Mouse (Mus musculus) CH12.LX (cell line): ENCODE results near the gene Nup188. TPM values are rescaled to one million over a fixed set of nuclear protein-coding genes. Genes with fewer than 3 reads are reported as not detected.

Experiments
- DNase-seq: peaks from one replicate; pipeline ENCODE4 v3.0.0-alpha.2; 2013; ENCODE audit errors: extremely low read depth
- H3K27ac ChIP-seq: 2 replicates; pipeline ENCODE4 v1.5.1; 2012; ENCODE audit warnings: low read depth, mild to moderate bottlenecking, control low read depth, moderate library complexity; ENCODE audit not compliant: insufficient read depth
- H3K27me3 ChIP-seq: replicated peaks from 2 replicates; pipeline ENCODE3; 2012; ENCODE audit warnings: inconsistent platforms
- H3K36me3 ChIP-seq, 2 experiments: replicated peaks in 1 of 2; 2 replicates each; pipeline versions ENCODE3 to v1.6.1; 2012; ENCODE audit warnings: inconsistent platforms in 1 of 2, low read length in 1 of 2, mild to moderate bottlenecking in 1 of 2, mixed read lengths in 1 of 2, moderate library complexity in 1 of 2; ENCODE audit not compliant: control insufficient read depth in 1 of 2, insufficient read depth in 1 of 2
- H3K4me1 ChIP-seq, 2 experiments: 2 replicates each; pipeline ENCODE4 v1.6.1; 2012; ENCODE audit warnings: inconsistent platforms in 1 of 2, moderate library complexity in 1 of 2; ENCODE audit not compliant: insufficient read depth in 2 of 2, control insufficient read depth in 1 of 2
- H3K4me2 ChIP-seq: 2 replicates; pipeline ENCODE4 v1.6.1; 2012; ENCODE audit warnings: low read depth, mild to moderate bottlenecking, control low read depth; ENCODE audit not compliant: poor library complexity, insufficient read depth, severe bottlenecking
- H3K4me3 ChIP-seq, 3 experiments: fragments of 150-350 bp in 1 of 3; sonication (generic) in 1 of 3; replicated peaks in 1 of 3; 2 replicates each; pipeline versions ENCODE3 to v1.5.1; 2011 to 2012; ENCODE audit warnings: low read depth in 2 of 3, low read length in 2 of 3, mild to moderate bottlenecking in 2 of 3, moderate library complexity in 2 of 3, control low read depth in 1 of 3, improper control_type of control experiment in 1 of 3, inconsistent platforms in 1 of 3, mixed read lengths in 1 of 3; ENCODE audit not compliant: poor library complexity in 1 of 3
- H3K79me2 ChIP-seq: replicated peaks from 2 replicates; pipeline ENCODE4 v1.6.1; 2012; ENCODE audit warnings: mild to moderate bottlenecking, moderate library complexity; ENCODE audit not compliant: control insufficient read depth, poor library complexity, insufficient read depth, severe bottlenecking; ENCODE audit errors: extremely low read depth
- H3K9ac ChIP-seq: 2 replicates; pipeline ENCODE4 v1.6.1; 2012; ENCODE audit warnings: low read depth, mild to moderate bottlenecking, control low read depth, moderate library complexity; ENCODE audit not compliant: insufficient read depth
- H3K9me3 ChIP-seq: replicated peaks from 2 replicates; pipeline ENCODE3; 2012; ENCODE audit warnings: low read length, inconsistent platforms, mixed read lengths
- BHLHE40 ChIP-seq: IDR thresholded peaks from 2 replicates; pipeline ENCODE4 v1.6.1; 2011; ENCODE audit warnings: mild to moderate bottlenecking, low read depth, low read length, improper control_type of control experiment
- CHD2 ChIP-seq: IDR thresholded peaks from 2 replicates; pipeline ENCODE4 v1.6.1; 2011; ENCODE audit warnings: low read length, improper control_type of control experiment
- CTCF ChIP-seq, 2 experiments: IDR thresholded peaks in 1 of 2; conservative IDR thresholded peaks in 1 of 2; 2 replicates each; pipeline ENCODE4 v1.5.1; 2011 to 2012; ENCODE audit warnings: low read depth in 2 of 2, low read length in 2 of 2, improper control_type of control experiment in 1 of 2, inconsistent platforms in 1 of 2, mild to moderate bottlenecking in 1 of 2, moderate library complexity in 1 of 2
- ELF1 ChIP-seq: IDR thresholded peaks from 2 replicates; pipeline ENCODE4 v1.6.1; 2014; ENCODE audit warnings: low read depth, mild to moderate bottlenecking, inconsistent platforms, low read length, improper control_type of control experiment
- ETS1 ChIP-seq: conservative IDR thresholded peaks from 2 replicates; pipeline ENCODE4 v1.6.1; 2012; ENCODE audit warnings: low read depth, mild to moderate bottlenecking, inconsistent platforms, low read length, improper control_type of control experiment, moderate library complexity
- IRF4 ChIP-seq: IDR thresholded peaks from 2 replicates; pipeline ENCODE4 v1.6.1; 2014; ENCODE audit warnings: low read depth, mild to moderate bottlenecking, inconsistent platforms, low read length, improper control_type of control experiment
- JUN ChIP-seq: IDR thresholded peaks from 2 replicates; pipeline ENCODE4 v1.6.1; 2011; ENCODE audit warnings: low read depth, mild to moderate bottlenecking, low read length, improper control_type of control experiment, moderate library complexity; ENCODE audit not compliant: insufficient read depth
- JUND ChIP-seq: conservative IDR thresholded peaks from 2 replicates; pipeline ENCODE4 v1.6.1; 2011; ENCODE audit warnings: low read depth, low read length, improper control_type of control experiment
- MAFK ChIP-seq: IDR thresholded peaks from 2 replicates; pipeline ENCODE4 v1.6.1; 2011; ENCODE audit warnings: low read length, improper control_type of control experiment; ENCODE audit not compliant: insufficient replicate concordance
- MXI1 ChIP-seq: IDR thresholded peaks from 2 replicates; pipeline ENCODE4 v1.6.1; 2011; ENCODE audit warnings: mild to moderate bottlenecking, low read depth, low read length, improper control_type of control experiment
- MYC ChIP-seq: IDR thresholded peaks from 2 replicates; pipeline ENCODE4 v1.6.1; 2011; ENCODE audit warnings: low read depth, mild to moderate bottlenecking, improper control_type of control experiment, low read length
- NELFE ChIP-seq: IDR thresholded peaks from 2 replicates; pipeline ENCODE4 v1.6.1; 2011; ENCODE audit warnings: low read depth, low read length, improper control_type of control experiment
- NRF1 ChIP-seq: IDR thresholded peaks from 2 replicates; pipeline ENCODE4 v1.6.1; 2014; ENCODE audit warnings: low read depth, mild to moderate bottlenecking, inconsistent platforms, low read length, improper control_type of control experiment, moderate library complexity
- PAX5 ChIP-seq: IDR thresholded peaks from 2 replicates; pipeline ENCODE4 v1.6.1; 2012; ENCODE audit warnings: low read length, inconsistent platforms, mixed read lengths
- SMC3 ChIP-seq: IDR thresholded peaks from 2 replicates; pipeline ENCODE4 v1.6.1; 2011; ENCODE audit warnings: low read depth, low read length, improper control_type of control experiment
- TBP ChIP-seq: conservative IDR thresholded peaks from 2 replicates; pipeline ENCODE4 v1.6.1; 2011; ENCODE audit warnings: low read depth, low read length, improper control_type of control experiment
- TCF12 ChIP-seq: IDR thresholded peaks from 2 replicates; pipeline ENCODE4 v1.6.1; 2014; ENCODE audit warnings: low read depth, mild to moderate bottlenecking, inconsistent platforms, low read length, improper control_type of control experiment
- UBTF ChIP-seq: IDR thresholded peaks from 2 replicates; pipeline ENCODE4 v1.6.1; 2012; ENCODE audit warnings: low read depth, mild to moderate bottlenecking, inconsistent platforms, low read length, improper control_type of control experiment, moderate library complexity
- ZC3H11A ChIP-seq: IDR thresholded peaks from 2 replicates; pipeline ENCODE4 v1.6.1; 2012; ENCODE audit warnings: low read depth, mild to moderate bottlenecking, inconsistent platforms, low read length, improper control_type of control experiment
- ZKSCAN1 ChIP-seq: IDR thresholded peaks from 2 replicates; pipeline ENCODE4 v1.6.1; 2012; ENCODE audit warnings: low read depth, inconsistent platforms, low read length, improper control_type of control experiment, borderline replicate concordance
- dilution Hi-C: fragments of 300-500 bp; cut with MboI; formaldehyde crosslinking; loops from 2 replicates; pipeline ENCODE4 v1.14.3; 2020; ENCODE audit warnings: low sequenced_read_pairs; ENCODE audit not compliant: extremely low pct_unique_long_range_greater_than_20kb, extremely low pct_ligation_motif_present
- in situ Hi-C: fragments of 300-500 bp; cut with MboI; formaldehyde crosslinking; loops from 3 replicates; pipeline ENCODE4 v1.14.3; 2019; ENCODE audit warnings: low sequenced_read_pairs, low pct_ligation_motif_present, low pct_unique_long_range_greater_than_20kb, mixed read lengths
- polyA plus RNA-seq: library from polyadenylated mRNA; unstranded; fragments of >175 nt; gene quantifications from 2 replicates; pipeline ENCODE4 v1.2.1, GENCODE M21; 2012; ENCODE audit warnings: low read depth; ENCODE audit not compliant: insufficient read length
- total RNA-seq, 2 experiments: library from RNA; depleted of rRNA; stranded (reverse); fragments of 300-350 nt in 1 of 2; fragments of >200 nt in 1 of 2; gene quantifications; 2 replicates each; pipeline ENCODE4 v1.2.3; 2012 to 2014

Gene Nup188
- total and polyA plus RNA-seq, 3 experiments = 19.7 to 58.8 (median 47.6) TPM

GRCm38 (mm10) chr2:30237199-30237880 is 48.9 kb upstream of the Nup188 start, which contains the start of gene Lrrc8a (continued):
- TF ChIP-seq MAFK (no peak), ETS1 (peak; percentile 48), IRF4 (peak; percentile 70), TCF12 (peak; percentile 62), MXI1 (peak; percentile 93), NRF1 (peak; percentile 79), CHD2 (peak; percentile 40; the same call in 1 of the 2 replicates), JUND (peak; percentile 35; the same call in 1 of the 2 replicates), TBP (no peak; the same call in 1 of the 2 replicates), MYC (peak; percentile 96), NELFE (peak; percentile 72), JUN (peak; percentile 51; the same call in 1 of the 2 replicates), ELF1 (peak; percentile 98), ZC3H11A (no peak), PAX5 (no peak), SMC3 (peak; percentile 44), BHLHE40 (peak; percentile 92), CTCF (conservative IDR thresholded peaks at IDR 0.05 in 1 of 2, IDR thresholded peaks at IDR 0.05 in 1 of 2; ENCODE audit: low read depth in 2 of 2, low read length in 2 of 2) (peak in 1 of 2 experiments; percentile 59; a peak in 2 of 4 replicates)
- TF ChIP-seq, all 38 proteins: peak for 27

DNA sequence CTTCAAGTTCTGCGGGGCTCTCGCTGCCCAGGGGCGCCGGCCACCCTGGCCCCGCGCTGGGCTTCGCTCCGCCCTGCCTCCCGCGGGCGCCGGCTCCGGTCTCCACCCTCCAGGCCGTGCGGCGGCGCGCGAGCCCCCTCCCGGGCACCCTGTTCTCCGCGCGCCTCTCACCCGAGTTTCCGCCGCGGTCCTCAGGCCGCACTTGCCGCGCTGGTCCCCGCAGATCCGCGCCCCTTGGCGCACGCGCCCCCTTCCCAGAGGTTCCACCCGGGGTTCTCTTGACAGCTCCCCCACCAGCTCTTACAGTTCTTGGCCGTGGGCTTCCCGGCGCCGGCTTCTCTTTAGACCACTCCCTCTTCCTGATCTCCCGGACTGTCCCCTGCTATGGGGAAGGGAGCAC is 48.3 kb upstream of the Nup188 start:
- dilution Hi-C loops = no loop called here
- Histone ChIP-seq H3K79me2 (no peaks in the 10 kb centered on the region), H3K27me3 (no peaks in the 10 kb centered on the region), H3K36me3 (peaks cover 9 to 32% of the 10 kb centered on the region in 2 experiments), H3K9me3 (no peaks in the 10 kb centered on the region), H3K4me1 (peaks cover 8 to 34% of the 10 kb centered on the region in 2 experiments; a peak in 3 of 4 replicates), H3K4me3 (peak overlapping the region; percentile 53 to 84 (median 80)), H3K4me2 (peak overlapping the region; percentile 69), H3K27ac (peak overlapping the region; percentile 35), H3K9ac (peak overlapping the region; percentile 78)
- peak; percentile 70; the same call in 1 of the 2 replicates for TF ChIP-seq UBTF
- no peak for TF ChIP-seq ZKSCAN1
- DNase-seq = peak; percentile 18
- in situ Hi-C loops = no loop called here
